Mouse (Mus musculus) neutrophil, adult 5-6 weeks (primary cell): ENCODE data around the gene L3mbtl1. TPM values are rescaled to one million over a fixed set of nuclear protein-coding genes. Genes with fewer than 3 reads are reported as not detected.

Experiments used
- ATAC-seq: fragments of 151-379, 151-347 bp; 2 replicates; pipeline ENCODE4 v1.8.0; 2017; ENCODE audit warnings: mild to moderate bottlenecking, moderate TSS enrichment; ENCODE audit not compliant: insufficient number of reproducible peaks, poor library complexity, low FRiP score, severe bottlenecking; ENCODE audit errors: extremely low read depth
- total RNA-seq: library from RNA; stranded (forward); fragments of 200-1000 nt; gene quantifications from 2 replicates; pipeline ENCODE4 v1.2.3, GENCODE M21; 2017

L3mbtl1 gene
- total RNA-seq, 1 experiment from 2014 or later, result 1.0 TPM

GRCm38 (mm10) chr2:162934421-162934820 lies 8.9 kb upstream of the L3mbtl1 start:
- no peak for ATAC-seq

GRCm38 (mm10) chr2:162935700-162936099 lies 7.6 kb upstream of the L3mbtl1 start:
- ATAC-seq, result no peak

- no peak for ATAC-seq
Measured at GRCm38 (mm10) chr2:162939562-162939961, 3.7 kb upstream of the L3mbtl1 start.

- no peak for ATAC-seq
Measured at GRCm38 (mm10) chr2:162943931-162944330, 659 bp downstream of the L3mbtl1 start.

GRCm38 (mm10) chr2:162946964-162947363 lies 3.7 kb downstream of the L3mbtl1 start:
- no peak for ATAC-seq

GRCm38 (mm10) chr2:162947736-162948135 lies 4.5 kb downstream of the L3mbtl1 start:
- ATAC-seq, result no peak

- ATAC-seq, result no peak; the same call in 1 of the 2 replicates
Measured at GRCm38 (mm10) chr2:162948221-162948620, 4.9 kb downstream of the L3mbtl1 start.

GRCm38 (mm10) chr2:162950776-162951175 lies 7.5 kb downstream of the L3mbtl1 start:
- ATAC-seq, result no peak

- ATAC-seq, result no peak
Measured at GRCm38 (mm10) chr2:162956843-162957242, 13.6 kb downstream of the L3mbtl1 start.

- ATAC-seq, result no peak
Measured at GRCm38 (mm10) chr2:162961321-162961720, 18.0 kb downstream of the L3mbtl1 start.

GRCm38 (mm10) chr2:162966734-162967133 lies 23.5 kb downstream of the L3mbtl1 start:
- no peak for ATAC-seq

- ATAC-seq, result peak; percentile 45; the same call in 1 of the 2 replicates
Measured at GRCm38 (mm10) chr2:162968357-162968756, 25.1 kb downstream of the L3mbtl1 start.

- ATAC-seq, result no peak
Measured at GRCm38 (mm10) chr2:162969101-162969500, 25.8 kb downstream of the L3mbtl1 start.

- no peak for ATAC-seq
Measured at GRCm38 (mm10) chr2:162970896-162971295, 27.6 kb downstream of the L3mbtl1 start.

GRCm38 (mm10) chr2:162972752-162973151 lies 29.5 kb downstream of the L3mbtl1 start:
- no peak for ATAC-seq

- no peak for ATAC-seq
Measured at GRCm38 (mm10) chr2:162973206-162973605, 29.9 kb downstream of the L3mbtl1 start.

- ATAC-seq, result no peak
Measured at GRCm38 (mm10) chr2:162973637-162974036, 30.4 kb downstream of the L3mbtl1 start.

- ATAC-seq, result no peak
Measured at GRCm38 (mm10) chr2:162975157-162975775, 32.0 kb downstream of the L3mbtl1 start.

- no peak for ATAC-seq
Measured at GRCm38 (mm10) chr2:162976001-162976400, 32.7 kb downstream of the L3mbtl1 start.

- no peak for ATAC-seq
Measured at GRCm38 (mm10) chr2:162984381-162984780, 41.1 kb downstream of the L3mbtl1 start.

- no peak for ATAC-seq
Measured at GRCm38 (mm10) chr2:162985923-162986322, 42.7 kb downstream of the L3mbtl1 start.
